Mouse (Mus musculus): Measurements from ENCODE around the gene Rassf1.

DNA sequence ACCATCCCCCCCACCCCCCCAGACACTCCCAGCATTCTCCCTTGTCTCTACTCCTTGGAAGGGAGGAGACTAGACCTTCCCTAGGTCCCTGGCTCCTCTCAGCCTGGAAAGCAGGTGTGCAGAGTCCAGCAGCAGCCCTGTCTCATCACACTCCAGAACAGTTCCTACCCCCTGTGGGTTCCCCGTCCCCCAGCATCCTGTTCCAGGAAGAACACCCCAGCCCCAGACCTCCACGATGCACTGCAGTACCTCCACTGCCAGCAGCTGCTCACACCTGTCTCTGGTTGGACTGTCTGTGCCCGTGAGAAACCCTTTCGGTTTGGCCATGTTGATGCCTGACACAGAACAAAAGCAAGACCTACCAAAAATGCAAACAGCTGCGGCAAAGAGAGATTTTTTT, 30.2 kb upstream of the Rassf1 start:
- TF ChIP-seq CTCF (IDR thresholded peaks at IDR 0.05; ENCODE audit: insufficient read depth, low read depth, low read length) (no peak), POLR2A (IDR thresholded peaks at IDR 0.05; ENCODE audit: insufficient read depth, low read depth, low read length) (no peak)

Data from olfactory bulb, adult 2 months (tissue).